Mouse (Mus musculus) liver, adult 2 months (tissue): ENCODE results near the gene Cep68. TPM values are rescaled to one million over a fixed set of nuclear protein-coding genes. Genes with fewer than 3 reads are reported as not detected.

Experiments
- DNase-seq: peaks from one replicate; pipeline ENCODE4 v3.0.0-alpha.2; 2011; ENCODE audit warnings: low read depth, low spot score; ENCODE audit errors: extremely low read depth
- H3K27ac ChIP-seq: fragments of 200-500 bp; replicated peaks from 2 replicates; pipeline ENCODE4 v1.5.1; 2012; ENCODE audit warnings: low read depth, mild to moderate bottlenecking, control low read depth, inconsistent platforms, low read length; ENCODE audit not compliant: insufficient read depth
- H3K27me3 ChIP-seq: fragments of 200-500 bp; 2 replicates; pipeline ENCODE4 v1.6.1; 2012; ENCODE audit warnings: mild to moderate bottlenecking, moderate library complexity, low read length, inconsistent platforms; ENCODE audit not compliant: control insufficient read depth, insufficient read depth
- H3K36me3 ChIP-seq: fragments of 200-500 bp; 2 replicates; pipeline ENCODE4 v1.6.1; 2012; ENCODE audit warnings: low read length, inconsistent platforms; ENCODE audit not compliant: control insufficient read depth, insufficient read depth
- H3K4me1 ChIP-seq: fragments of 200-500 bp; 2 replicates; pipeline ENCODE4 v1.6.1; 2011; ENCODE audit warnings: low read length; ENCODE audit not compliant: control insufficient read depth, insufficient read depth
- H3K4me3 ChIP-seq: fragments of 200-500 bp; 2 replicates; pipeline ENCODE4 v1.5.1; 2011; ENCODE audit warnings: low read depth, mild to moderate bottlenecking, control low read depth, low read length, moderate library complexity; ENCODE audit not compliant: insufficient read depth
- H3K79me2 ChIP-seq: fragments of 200-500 bp; 2 replicates; pipeline ENCODE4 v1.6.1; 2012; ENCODE audit warnings: inconsistent platforms, mild to moderate bottlenecking, low read length, moderate library complexity; ENCODE audit not compliant: control insufficient read depth, insufficient read depth
- H3K9ac ChIP-seq: fragments of 200-500 bp; 2 replicates; pipeline ENCODE4 v1.6.1; 2012; ENCODE audit warnings: low read depth, mild to moderate bottlenecking, control low read depth, inconsistent platforms, low read length
- CTCF ChIP-seq: fragments of 200-500 bp; IDR thresholded peaks from 2 replicates; pipeline ENCODE4 v1.5.1; 2011; ENCODE audit warnings: low read depth, low read length, control low read depth
- POLR2A ChIP-seq: fragments of 200-500 bp; IDR thresholded peaks from 2 replicates; pipeline ENCODE4 v1.6.1; 2011; ENCODE audit warnings: low read length, control low read depth; ENCODE audit not compliant: insufficient read depth; ENCODE audit errors: extremely low read depth
- WGBS: fragments of 180-500 bp; shearing (Covaris S2); methylation state at CpG from one replicate; pipeline ENCODE4 v1.1.7; 2018; 5-methylcytosine and 5-hydroxymethylcytosine counted together
- polyA plus RNA-seq: library from polyadenylated mRNA; depleted of rRNA; stranded (reverse); fragments of >200 nt; gene quantifications from 2 replicates; pipeline ENCODE4 v1.2.3, GENCODE M21; 2012
- total RNA-seq: library from RNA; depleted of rRNA; stranded (reverse); fragments of >200 nt; gene quantifications from 2 replicates; pipeline ENCODE4 v1.2.3, GENCODE M21; 2014

Gene Cep68
- total and polyA plus RNA-seq, 2 experiments, result 5.8 to 7.8 TPM

- TF ChIP-seq CTCF (no peak), POLR2A (no peak)
- Histone ChIP-seq H3K4me1 (peaks cover 39% of the 10 kb centered on the region), H3K36me3 (peaks cover 2% of the 10 kb centered on the region; the same call in 1 of the 2 replicates), H3K4me3 (no peak overlapping the region), H3K79me2 (peaks cover 50% of the 10 kb centered on the region), H3K27ac (peak overlapping the region; percentile 73; the same call in 1 of the 2 replicates), H3K27me3 (no peaks in the 10 kb centered on the region), H3K9ac (no peak overlapping the region)
- DNase-seq, result no peak
- WGBS, result 17% methylated on average over 4 of the region's 4 CpGs
These were observed 43.7 kb downstream of the Cep68 start for GRCm38 (mm10) chr11:20205538-20205937.

- DNase-seq, result peak; percentile 83
- H3K79me2 ChIP-seq, result peaks cover 46% of the 10 kb centered on the region
- no peaks in the 10 kb centered on the region for H3K27me3 ChIP-seq
- H3K4me3 ChIP-seq, result peak overlapping the region; percentile 17; the same call in 1 of the 2 replicates
- peak overlapping the region; percentile 73 for H3K27ac ChIP-seq
- peaks cover 38% of the 10 kb centered on the region for H3K4me1 ChIP-seq
- no peak for TF ChIP-seq CTCF
- no peak for TF ChIP-seq POLR2A
- 10% methylated on average over 9 of the region's 9 CpGs for WGBS
- H3K9ac ChIP-seq, result peak overlapping the region; percentile 46; the same call in 1 of the 2 replicates
- peaks cover 2% of the 10 kb centered on the region; the same call in 1 of the 2 replicates for H3K36me3 ChIP-seq
These were observed 44.3 kb downstream of the Cep68 start for GRCm38 (mm10) chr11:20204870-20205446.

- Histone ChIP-seq H3K36me3 (peaks cover 2% of the 10 kb centered on the region; the same call in 1 of the 2 replicates), H3K4me3 (no peak overlapping the region), H3K4me1 (peaks cover 35% of the 10 kb centered on the region), H3K9ac (no peak overlapping the region), H3K27me3 (no peaks in the 10 kb centered on the region), H3K79me2 (peaks cover 45% of the 10 kb centered on the region), H3K27ac (no peak overlapping the region)
- no peak for DNase-seq
- TF ChIP-seq POLR2A (no peak), CTCF (no peak)
- WGBS, result 9% methylated on average over 2 of the region's 2 CpGs
These were observed 44.9 kb downstream of the Cep68 start for GRCm38 (mm10) chr11:20204321-20204720.

- H3K36me3 ChIP-seq, result no peaks in the 10 kb centered on the region
- H3K27me3 ChIP-seq, result no peaks in the 10 kb centered on the region
- DNase-seq, result peak; percentile 77
- peaks cover 33% of the 10 kb centered on the region for H3K79me2 ChIP-seq
- no peak for TF ChIP-seq POLR2A
- TF ChIP-seq CTCF, result no peak
- WGBS, result 3% methylated on average over 7 of the region's 7 CpGs
- H3K4me3 ChIP-seq, result peak overlapping the region; percentile 91
- H3K27ac ChIP-seq, result peak overlapping the region; percentile 40
- peak overlapping the region; percentile 76 for H3K9ac ChIP-seq
- H3K4me1 ChIP-seq, result peaks cover 30% of the 10 kb centered on the region
These were observed 46.8 kb downstream of the Cep68 start for GRCm38 (mm10) chr11:20202299-20203011.

DNA sequence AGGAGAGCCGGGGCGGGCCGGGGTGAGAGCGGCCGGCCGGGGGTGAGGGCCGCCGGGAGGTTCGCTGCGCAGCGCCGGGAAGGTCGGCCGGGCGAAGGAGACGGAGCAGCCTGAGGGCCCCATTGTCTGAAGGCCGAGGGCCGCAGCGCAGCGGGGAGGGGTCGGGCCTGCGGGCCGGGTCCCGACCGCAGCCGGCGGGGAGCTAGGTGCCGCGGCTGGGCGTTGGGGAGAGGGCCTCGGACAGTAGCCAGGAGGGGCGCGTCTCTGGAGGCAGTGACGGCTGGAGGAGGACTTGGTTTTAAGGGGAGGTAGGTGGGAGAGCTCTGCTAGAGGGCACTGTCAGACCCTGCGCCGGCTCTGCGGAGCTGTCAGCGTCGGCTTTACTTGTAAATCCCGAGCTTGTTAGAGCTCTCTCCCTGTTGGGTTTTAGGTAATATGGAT, 47.5 kb downstream of the Cep68 start:
- no peak for DNase-seq
- Histone ChIP-seq H3K4me3 (peak overlapping the region; percentile 91), H3K27me3 (no peaks in the 10 kb centered on the region), H3K79me2 (peaks cover 30% of the 10 kb centered on the region), H3K9ac (peak overlapping the region; percentile 99), H3K27ac (peak overlapping the region; percentile 87), H3K36me3 (no peaks in the 10 kb centered on the region), H3K4me1 (peaks cover 26% of the 10 kb centered on the region)
- under 1% methylated on average over 40 of the region's 40 CpGs for WGBS
- TF ChIP-seq POLR2A (no peak), CTCF (no peak)
